Mouse (Mus musculus): ENCODE data around the gene Zdhhc5. TPM values are rescaled to one million over a fixed set of nuclear protein-coding genes. Genes with fewer than 3 reads are reported as not detected.
A peak's percentile ranks its signal among the peaks of the same experiment; 100 is the strongest.
"Not testable (repeated sequence)": the region's sequence is repeated elsewhere in the genome, so short reads cannot be mapped to it uniquely, and the experiment has no call there.

Zdhhc5 gene
- total RNA-seq, 2 experiments from 2014 or later: 35.2 to 46.6 TPM

DNA sequence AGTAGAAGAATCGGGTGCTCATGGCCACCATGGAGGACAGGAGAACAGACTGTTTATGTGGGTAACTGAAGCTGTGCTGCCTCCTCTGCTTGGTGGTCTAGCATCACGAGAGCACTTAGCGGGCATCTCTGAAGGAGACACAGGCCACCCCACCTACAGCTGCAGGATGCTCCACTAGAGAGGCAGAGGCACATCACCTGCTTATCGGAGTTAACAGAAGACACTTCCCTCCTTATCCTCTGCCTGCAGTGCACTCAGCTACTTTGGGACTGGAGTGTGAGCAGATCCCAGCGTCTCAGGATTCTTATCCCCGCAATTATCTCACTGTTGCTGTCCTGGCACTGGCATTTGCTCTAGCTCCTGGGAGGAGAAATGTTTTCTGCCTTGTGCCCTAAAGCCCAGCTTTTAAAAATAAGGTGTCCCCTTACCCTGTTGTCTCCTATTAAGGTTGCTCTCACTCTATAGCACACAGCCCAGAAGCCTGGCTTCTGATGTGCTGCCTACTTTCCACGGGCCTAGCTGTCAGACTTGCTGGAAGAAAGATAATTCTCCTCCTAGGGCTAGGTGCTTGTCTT lies 20.5 kb upstream of the Zdhhc5 start:
- ATAC-seq (replicated peaks; ENCODE audit: poor library complexity, severe bottlenecking): no peak

DNA sequence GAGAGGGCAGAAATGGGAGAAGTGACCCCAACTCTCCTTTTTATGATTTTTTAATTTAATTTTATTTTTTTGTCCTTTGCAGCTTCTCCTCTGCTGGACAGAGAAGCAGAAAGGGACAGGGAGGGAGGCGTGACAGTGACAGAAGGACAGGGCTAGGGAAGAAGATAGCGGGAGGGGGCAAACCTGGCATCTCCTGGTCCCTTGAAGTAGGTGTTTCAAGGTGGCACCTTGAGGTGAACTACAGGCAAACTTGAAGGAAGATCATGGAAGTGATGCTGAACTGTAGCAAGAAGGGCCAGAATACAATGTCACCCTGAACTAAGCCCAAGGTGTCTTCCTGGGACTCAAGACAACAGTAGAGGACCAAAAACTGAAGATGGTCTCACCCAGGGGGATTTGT lies 19.9 kb upstream of the Zdhhc5 start:
- ATAC-seq (replicated peaks; ENCODE audit: poor library complexity, severe bottlenecking): no peak

DNA sequence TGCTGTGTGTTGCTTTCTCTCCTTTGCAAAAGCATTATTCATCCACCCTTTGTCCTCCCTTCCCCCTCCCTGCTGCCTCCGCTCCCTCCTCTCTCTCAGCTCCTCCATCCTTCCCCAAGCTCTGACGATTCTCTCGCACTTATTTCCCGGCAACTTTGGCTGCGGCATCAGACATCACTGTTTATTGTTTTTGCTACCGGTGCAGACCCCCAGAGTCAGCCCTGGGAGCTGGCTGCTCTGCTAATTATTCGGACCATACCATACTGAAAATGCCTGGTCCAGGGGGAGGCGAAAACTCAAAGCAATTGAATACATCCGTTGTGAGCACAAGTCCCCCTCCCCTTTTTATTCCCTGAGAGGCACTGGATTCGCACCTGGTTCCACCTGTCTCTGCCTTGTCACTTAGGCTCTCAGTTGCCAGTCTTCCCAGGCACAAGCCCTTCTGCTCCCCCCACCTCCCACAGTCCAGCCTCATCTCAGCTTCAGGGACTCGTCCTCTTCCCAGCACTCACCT lies 19.4 kb upstream of the Zdhhc5 start:
- no peak for ATAC-seq (replicated peaks; ENCODE audit: poor library complexity, severe bottlenecking)

DNA sequence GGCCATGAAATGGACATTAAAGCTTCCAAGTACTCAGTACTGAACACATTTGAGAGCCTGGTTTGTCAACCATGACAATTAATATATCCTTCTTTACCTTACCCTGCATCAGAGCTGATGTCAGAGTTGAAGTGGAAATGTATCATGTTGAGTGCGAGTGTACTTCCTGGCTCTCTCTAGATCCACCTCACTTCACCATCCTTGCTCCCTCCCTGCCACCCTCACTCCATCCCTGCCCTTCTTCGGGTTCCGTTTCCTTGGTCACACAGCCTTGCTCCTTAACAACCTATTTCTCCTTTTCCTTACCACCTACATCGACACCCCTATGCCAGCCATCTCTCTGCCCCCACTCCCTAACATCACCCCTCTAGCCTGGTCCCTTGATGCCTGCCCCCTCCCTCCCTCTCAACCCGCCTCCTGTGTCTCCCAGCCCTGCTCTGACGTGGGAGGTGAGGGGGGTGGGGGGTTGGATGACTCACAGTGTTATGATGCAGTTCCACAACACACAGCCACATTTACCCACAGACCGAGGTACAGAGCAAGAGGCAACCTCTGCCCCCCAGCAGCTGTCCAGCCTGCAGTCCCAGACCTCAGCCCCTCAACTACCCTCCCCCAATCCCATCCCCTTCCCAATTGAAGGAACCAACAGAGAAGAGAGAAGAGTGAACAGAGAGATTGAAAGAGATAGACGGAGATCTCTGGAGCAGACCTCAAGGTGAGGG lies 18.8 kb upstream of the Zdhhc5 start, which contains the start of gene Ypel4:
Gene Ypel4 (plus strand): TSS at position 480 of the 722 bp plus-strand sequence.
- ATAC-seq (replicated peaks; ENCODE audit: poor library complexity, severe bottlenecking): peak; percentile 72

DNA sequence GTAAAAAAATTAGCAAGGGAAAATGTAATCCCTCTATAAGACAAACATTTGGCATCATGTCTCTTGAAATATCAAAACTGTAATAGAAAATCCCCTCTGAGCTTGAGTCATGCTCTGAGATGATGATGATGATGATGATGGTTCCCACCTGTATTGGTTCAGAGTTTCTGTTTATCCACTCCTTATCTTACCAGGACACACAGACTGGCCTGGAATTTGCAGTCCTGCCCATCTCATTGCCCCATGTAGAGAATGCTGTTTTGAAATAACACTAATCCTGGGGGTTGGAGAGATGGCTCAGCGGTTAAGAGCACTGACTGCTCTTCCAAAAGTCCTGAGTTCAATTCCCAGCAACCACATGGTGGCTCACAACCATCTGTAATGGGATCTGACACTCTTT lies 17.4 kb upstream of the Zdhhc5 start:
- no peak for ATAC-seq (replicated peaks; ENCODE audit: poor library complexity, severe bottlenecking)

DNA sequence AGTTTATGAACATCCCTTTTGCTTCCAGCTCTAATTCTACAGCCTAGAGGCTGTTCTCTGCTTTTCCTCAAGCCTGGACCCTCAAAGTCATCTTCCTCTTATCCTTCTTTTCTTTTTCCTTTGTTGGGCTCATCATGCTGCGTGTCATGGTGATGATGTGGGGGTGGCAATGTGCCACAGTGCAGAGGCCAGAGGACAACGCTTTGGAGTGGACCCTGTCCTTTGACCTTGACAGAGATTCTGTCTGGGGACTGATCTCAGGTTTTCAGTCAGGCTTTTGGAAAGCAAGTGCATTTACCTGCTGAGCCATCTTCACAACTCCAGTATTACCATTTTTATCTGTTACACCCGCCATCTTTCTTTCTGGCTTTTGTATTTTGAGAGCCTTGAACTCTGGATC lies 16.2 kb upstream of the Zdhhc5 start:
- no peak for ATAC-seq (replicated peaks; ENCODE audit: poor library complexity, severe bottlenecking)

DNA sequence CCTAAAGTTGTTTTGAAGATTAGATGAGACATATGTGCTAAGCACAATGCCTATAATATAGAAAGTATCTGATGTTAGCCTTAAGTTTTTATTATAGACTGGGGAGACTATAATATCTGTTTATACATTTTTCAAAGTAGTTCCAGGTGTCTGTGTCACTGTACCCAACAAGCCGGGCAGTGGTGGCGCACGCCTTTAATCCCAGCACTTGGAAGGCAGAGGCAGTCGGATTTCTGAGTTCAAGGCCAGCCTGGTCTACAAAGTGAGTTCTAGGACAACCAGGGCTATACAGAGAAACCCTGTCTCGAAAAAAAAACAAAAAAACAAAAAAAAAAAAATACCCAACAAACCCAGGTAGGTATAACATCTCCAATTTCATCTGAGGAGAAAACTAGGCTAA lies 13.2 kb upstream of the Zdhhc5 start:
- ATAC-seq (replicated peaks; ENCODE audit: poor library complexity, severe bottlenecking): not testable (repeated sequence)

DNA sequence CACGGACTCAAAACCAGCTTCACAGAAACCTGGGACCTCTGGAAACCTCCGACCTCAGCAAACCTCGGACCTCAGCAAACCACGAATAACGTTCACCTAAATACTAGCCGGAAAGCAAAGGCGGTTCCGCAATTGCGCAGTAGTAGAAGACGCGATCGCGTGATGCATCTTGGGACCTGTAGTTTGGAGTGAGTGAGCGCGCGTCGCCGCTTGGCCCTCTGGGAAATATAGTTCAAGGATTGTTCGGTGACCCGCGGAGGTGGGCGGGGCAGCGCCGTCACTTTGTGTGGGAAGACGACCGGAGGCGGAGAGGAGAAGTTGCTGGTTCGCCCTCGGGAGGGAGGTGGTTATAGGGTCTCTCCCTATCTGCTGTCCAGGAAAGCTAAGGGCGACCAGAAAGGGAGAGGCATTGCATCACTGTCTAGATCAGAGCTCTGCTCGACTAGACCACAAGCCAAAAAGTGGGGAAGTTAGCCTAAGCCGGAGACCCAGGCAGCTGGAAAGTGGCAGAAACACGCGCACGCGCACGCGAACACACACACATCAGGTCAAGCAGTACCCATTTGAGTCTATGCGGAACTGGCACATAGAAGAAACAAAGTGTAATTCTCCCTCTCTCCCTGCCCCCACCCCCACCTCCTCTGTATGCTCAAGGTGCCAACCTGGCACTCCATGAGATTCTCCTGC lies 12.3 kb upstream of the Zdhhc5 start, which contains the start of gene Clp1:
Gene Clp1 (minus strand): TSS at position 179 of the 687 bp plus-strand sequence.
- ATAC-seq (replicated peaks; ENCODE audit: poor library complexity, severe bottlenecking): peak; percentile 96

DNA sequence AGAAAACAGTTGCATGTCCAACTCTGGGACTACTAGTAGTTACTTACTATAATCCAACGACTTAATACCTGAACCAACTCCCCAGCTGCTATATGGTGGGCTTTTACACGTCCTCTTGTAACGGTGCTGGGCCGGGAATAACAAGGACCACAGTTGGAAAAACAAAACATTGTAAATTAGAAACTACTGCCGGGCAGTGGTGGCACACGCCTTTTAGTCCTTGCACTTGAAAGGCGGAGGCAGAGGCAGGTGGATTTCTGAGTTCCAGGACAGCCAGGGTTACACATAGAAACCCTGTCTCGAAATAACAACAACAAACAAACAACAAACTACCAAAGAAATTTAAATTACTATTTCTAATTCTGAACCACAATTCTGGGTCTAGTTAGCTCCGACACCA lies 11.7 kb upstream of the Zdhhc5 start:
- ATAC-seq (replicated peaks; ENCODE audit: poor library complexity, severe bottlenecking): no peak

DNA sequence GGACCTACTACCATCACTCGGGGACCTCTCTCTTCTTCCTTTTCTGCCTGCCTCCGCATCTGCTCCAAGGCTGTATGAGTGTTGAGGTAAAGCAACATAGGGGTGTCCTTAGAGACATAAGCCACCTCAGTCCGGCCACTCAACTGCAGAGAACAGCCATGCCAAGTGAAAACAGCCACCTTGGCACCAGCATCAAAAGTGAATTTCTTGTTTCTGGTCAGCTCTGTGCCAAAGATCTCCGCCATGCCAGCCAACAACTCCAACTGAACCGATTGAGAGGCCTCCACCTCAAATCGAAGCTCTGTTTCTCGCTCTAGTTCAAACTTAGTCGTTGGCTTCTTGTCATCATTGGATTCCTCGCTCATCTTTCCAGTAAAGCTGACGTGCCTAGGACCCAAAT lies 10.8 kb upstream of the Zdhhc5 start:
- ATAC-seq (replicated peaks; ENCODE audit: poor library complexity, severe bottlenecking): no peak

DNA sequence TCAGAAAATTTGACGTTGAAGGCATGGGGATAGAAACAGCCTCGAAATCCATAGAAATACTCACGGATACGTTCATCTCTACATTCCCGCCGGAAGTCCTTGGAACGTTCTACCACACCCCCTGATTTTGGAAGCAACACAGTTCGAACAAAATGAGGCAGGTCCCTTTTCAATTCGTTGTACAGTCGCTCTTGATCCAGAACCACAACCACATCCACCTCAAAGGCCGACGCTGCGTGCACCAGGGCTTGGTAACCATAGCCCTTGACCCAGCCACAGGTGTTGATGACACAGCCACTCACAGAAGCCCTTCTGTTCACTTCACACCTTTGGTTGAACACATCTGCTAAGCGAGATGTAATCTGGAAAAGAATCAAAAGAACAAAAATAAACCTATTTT lies 8.9 kb upstream of the Zdhhc5 start:
- ATAC-seq (replicated peaks; ENCODE audit: poor library complexity, severe bottlenecking): no peak

DNA sequence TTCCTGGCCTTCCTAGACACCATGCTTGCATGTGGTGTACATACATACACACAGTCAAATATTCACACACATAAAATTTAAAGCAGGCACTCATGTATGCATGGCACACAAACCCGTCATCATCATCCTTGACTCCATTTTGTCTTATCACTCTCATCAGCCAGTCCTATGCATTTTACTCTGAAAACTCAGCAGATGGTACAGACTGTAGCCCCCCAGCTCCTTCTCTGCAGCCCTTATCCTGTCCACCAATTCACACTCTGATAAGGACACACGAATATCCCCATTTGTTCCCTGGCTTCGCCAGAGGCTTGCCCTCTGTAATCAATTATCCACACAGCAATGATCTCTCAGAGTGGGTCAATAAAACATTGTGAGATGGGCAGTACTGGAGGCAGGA lies 6.2 kb upstream of the Zdhhc5 start:
- no peak for ATAC-seq (replicated peaks; ENCODE audit: poor library complexity, severe bottlenecking)

DNA sequence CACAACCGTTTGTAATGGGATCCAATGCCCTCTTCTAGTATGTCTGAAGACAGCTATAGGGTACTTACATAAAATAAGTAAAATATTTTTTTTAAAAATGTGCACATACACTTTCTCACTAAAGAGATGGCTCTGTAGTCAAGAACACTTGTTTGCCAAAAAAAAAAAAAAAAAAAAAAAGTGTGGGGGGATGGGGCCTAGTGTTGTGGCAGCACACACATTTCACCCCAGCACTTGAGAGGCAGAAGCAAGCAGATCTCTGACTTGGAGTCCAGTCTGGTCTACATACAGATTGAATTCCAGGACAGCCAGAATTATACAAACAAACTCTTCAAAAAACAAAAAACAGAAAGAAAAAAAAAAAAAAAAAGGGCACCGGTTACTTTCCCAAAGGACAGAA lies 5.7 kb upstream of the Zdhhc5 start:
- ATAC-seq (replicated peaks; ENCODE audit: poor library complexity, severe bottlenecking): no peak

DNA sequence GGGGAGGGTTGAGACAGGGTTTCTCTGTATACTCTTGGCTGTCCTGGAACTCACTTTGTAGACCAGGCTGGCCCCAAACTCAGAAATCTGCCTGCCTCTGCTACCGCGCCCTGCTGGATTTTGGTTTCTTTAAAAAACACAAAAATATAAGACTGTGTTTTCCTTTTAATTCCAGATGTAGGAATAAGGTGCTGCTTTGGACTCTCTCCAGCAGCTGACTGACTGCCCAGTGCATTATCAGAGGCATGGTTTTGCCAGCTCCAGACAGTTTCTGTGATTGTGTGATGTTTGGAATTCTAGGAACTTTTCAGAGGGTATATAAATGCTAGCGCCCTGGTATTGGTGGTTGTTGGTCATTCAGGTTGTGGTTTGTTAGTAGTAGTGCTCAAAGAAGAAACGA lies 2.4 kb upstream of the Zdhhc5 start:
- no peak for ATAC-seq (replicated peaks; ENCODE audit: poor library complexity, severe bottlenecking)

DNA sequence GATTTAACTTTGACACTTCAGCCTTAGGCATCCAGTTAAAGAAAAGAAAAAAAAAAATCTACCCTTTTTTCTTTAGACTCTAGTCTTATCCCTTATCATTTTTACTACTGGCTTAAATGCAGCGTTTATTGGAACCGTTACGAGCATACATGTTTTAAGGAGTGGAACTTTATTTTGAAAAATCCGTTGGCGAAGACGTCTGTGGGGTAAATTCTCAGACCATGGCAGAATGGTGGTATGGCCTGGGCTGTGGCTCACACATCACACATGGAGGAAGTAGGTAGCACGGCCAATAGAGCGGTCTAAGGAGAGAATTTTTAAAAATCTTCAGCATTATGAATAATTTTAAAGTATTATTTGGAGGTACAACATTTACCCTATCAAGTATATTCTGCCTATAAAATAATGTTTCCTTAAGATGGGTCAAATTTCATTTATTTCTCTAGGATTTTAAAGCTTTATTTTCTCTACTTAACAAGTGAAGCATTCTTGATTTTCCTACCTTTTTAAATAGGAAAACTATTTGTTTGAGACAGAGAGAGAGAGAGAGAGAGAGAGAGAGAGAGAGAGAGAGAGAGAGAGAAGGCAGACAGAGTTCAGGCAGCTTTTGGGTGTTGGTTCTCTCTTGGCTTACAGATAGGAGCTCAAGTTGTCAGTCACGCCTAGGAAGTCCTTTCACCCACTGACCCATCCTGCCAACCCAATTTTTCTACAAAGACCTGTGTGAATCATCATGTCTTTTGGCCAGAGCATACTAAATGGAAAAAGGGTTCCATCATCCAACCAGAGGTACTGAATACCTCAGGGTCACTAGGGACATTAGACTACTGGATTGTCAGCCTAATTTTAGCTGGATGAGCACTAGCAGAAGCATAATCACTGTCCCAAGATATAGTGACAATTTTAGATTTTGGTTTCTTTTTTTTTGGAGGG lies 1.7 kb upstream of the Zdhhc5 start:
- ATAC-seq (replicated peaks; ENCODE audit: poor library complexity, severe bottlenecking): no peak

DNA sequence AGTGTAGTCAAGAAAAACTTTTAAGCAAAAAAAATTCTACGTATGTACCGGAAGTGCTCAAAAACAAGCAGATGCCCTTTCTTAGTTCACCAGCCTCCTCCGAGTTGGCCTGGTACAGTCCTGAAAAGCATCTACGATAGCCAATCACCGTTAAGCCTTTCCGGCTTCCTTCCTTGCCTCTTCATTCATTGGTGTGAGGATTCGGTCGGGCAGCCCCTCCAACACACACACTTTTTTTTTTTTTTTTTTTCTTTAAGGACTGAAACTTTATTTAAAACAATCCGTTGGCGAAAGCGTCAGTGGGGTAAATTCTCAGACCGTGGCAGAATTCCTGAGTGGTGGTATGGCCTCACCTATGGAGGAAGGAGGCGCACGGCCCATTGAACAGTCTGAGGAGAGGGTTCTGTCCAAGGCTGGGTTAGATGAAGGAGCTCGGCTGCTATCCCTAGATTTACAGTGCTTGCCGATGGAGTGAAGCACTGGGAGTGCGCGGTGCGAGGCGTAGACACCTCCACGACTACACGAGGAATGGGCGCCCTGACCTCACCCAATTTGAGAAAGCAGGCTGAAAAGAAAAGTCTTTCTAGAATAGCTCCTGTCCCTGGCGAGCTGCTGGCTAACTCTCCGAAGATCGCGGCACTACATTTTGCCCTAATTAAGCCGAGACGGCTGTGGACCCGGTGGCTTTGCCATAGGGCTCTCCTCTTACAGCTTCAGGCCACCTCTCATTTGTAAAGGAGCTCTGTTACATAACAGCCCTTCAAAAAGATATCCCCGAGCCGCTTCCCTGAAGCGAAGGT lies 782 bp upstream of the Zdhhc5 start:
- ATAC-seq (replicated peaks; ENCODE audit: poor library complexity, severe bottlenecking): peak; percentile 80

DNA sequence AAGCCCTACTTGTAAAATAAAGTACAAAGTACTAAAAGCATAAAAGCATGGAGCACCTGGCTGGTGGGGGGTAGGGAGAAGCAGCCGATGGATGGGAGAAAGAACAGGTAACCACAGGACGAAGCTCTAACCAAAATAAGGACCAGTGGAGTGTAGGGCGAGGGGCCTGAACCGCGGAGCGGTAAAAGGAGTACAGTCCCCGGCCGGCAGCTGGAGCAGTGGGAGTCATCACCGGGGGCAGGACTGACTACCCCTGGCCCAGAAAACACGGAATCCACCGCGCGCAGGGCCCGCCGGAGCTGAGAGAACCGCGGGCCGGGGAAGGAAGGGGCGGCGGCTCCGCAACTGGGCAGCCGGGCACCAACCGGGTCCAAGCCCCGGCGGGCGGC lies 564 bp downstream of the Zdhhc5 start:
- no peak; the same call in 1 of the 2 replicates for ATAC-seq (replicated peaks; ENCODE audit: poor library complexity, severe bottlenecking)

DNA sequence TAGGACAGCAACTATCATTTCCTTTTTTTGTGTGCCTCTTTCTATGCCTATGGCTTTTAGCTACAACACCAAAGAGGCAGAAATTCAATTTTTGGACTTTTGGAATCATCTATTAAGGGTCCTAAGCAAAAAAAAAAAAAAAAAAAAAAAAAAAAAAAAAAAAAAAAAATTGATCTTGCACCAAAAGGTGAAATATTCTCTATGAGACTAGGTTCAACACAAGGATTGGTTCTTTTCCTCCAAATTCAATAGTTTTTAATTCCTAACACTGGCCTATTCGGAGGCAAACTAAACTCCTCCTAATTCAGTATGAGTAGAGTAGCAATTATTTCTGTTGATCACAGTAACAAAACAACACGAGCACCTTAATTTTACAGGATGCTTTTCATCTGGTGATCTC lies 3.1 kb downstream of the Zdhhc5 start:
- ATAC-seq (replicated peaks; ENCODE audit: poor library complexity, severe bottlenecking): no peak

DNA sequence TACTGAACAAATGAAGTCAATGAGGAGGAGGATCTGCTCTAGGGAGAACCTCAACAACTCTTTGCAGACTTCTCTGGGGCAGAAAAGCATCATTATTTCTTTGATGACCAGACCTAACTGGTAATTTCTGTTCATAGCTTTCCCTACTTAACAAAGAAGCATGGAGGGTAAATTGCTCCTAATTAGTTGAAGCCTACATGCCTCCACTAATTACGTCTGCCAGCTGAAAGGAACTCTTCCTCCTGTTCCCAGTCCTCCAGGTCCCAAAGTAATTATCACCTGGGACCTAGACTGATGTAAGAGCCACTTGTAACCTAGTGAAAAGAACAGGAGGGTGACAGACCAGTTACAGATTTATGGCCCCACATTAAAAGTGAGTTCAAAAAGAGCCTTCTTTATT lies 7.5 kb downstream of the Zdhhc5 start:
- ATAC-seq (replicated peaks; ENCODE audit: poor library complexity, severe bottlenecking): no peak

DNA sequence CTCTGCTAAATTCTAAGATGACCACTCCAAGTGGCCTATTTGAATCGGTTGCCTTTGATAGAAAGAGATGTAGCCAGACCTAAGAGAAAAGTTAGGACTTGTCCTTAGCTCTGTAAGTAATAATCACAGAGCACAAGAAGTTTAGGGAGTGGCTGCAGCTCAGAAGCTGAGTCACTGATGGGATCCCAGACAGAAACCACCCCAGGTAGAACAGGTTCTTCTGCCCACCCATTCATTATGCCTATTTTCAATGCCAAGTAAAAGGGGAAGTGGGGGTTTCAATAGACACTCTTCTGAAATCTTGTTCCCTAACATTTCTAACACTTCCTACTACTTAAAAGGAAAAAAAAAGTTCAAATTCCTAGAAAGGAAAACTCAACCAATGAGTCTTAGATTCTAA lies 9.7 kb downstream of the Zdhhc5 start:
- ATAC-seq (replicated peaks; ENCODE audit: poor library complexity, severe bottlenecking): peak; percentile 95
